Mouse (Mus musculus) hindbrain, postnatal 0 days (tissue): ENCODE measurements around the gene Actr5. TPM values are rescaled to one million over a fixed set of nuclear protein-coding genes. Genes with fewer than 3 reads are reported as not detected.
A peak's percentile ranks its signal among the peaks of the same experiment; 100 is the strongest.

Experiments used
- ATAC-seq: fragments of 200-750 bp; cut with Nextera tagmentation; 2 replicates; pipeline ENCODE4 v1.8.0; 2017; ENCODE audit warnings: mild to moderate bottlenecking, moderate TSS enrichment, moderate library complexity
- DNase-seq: peaks from one replicate; pipeline ENCODE4 v3.0.0-alpha.2; 2015; ENCODE audit warnings: low spot score
- H3K27ac ChIP-seq: fragments of 300-500 bp; sonication (generic); 2 replicates; pipeline ENCODE4 v1.5.1; 2014; ENCODE audit warnings: mild to moderate bottlenecking
- H3K27me3 ChIP-seq: fragments of 300-500 bp; sonication (generic); 2 replicates; pipeline ENCODE4 v1.6.1; 2014; ENCODE audit warnings: low read length, mixed read lengths; ENCODE audit not compliant: insufficient read depth
- H3K36me3 ChIP-seq: fragments of 300-500 bp; sonication (generic); 2 replicates; pipeline ENCODE4 v1.6.1; 2014; ENCODE audit warnings: low read length, mixed read lengths; ENCODE audit not compliant: insufficient read depth
- H3K4me1 ChIP-seq: fragments of 300-500 bp; sonication (generic); 2 replicates; pipeline ENCODE4 v1.6.1; 2014; ENCODE audit warnings: antibody characterized with exemption, low read length, mixed read lengths; ENCODE audit not compliant: insufficient read depth
- H3K4me2 ChIP-seq: fragments of 300-500 bp; sonication (generic); 2 replicates; pipeline ENCODE4 v1.6.1; 2014; ENCODE audit warnings: low read depth, mild to moderate bottlenecking, low read length, moderate library complexity, mixed read lengths
- H3K4me3 ChIP-seq: fragments of 300-500 bp; sonication (generic); 2 replicates; pipeline ENCODE4 v1.5.1; 2014; ENCODE audit warnings: low read length
- H3K9ac ChIP-seq: fragments of 300-500 bp; sonication (generic); replicated peaks from 2 replicates; pipeline ENCODE4 v1.6.1; 2014; ENCODE audit warnings: mild to moderate bottlenecking, low read length, moderate library complexity, mixed read lengths
- H3K9me3 ChIP-seq: fragments of 300-500 bp; sonication (generic); 2 replicates; pipeline ENCODE4 v1.6.1; 2016; ENCODE audit warnings: low read length, mixed read lengths
- CTCF ChIP-seq: IDR thresholded peaks from 2 replicates; pipeline ENCODE4 v1.5.1; 2016; ENCODE audit warnings: antibody characterized with exemption, control low read depth, low read depth
- WGBS: fragments of 180-500 bp; shearing (Covaris S2); extraction: QIAGEN DNeasy Blood & Tissue Kit; methylation state at CpG from one replicate; pipeline ENCODE4 v1.1.7; 2014; 5-methylcytosine and 5-hydroxymethylcytosine counted together
- microRNA counts: library from miRNA; unstranded; fragments of <30 nt; microRNA quantifications from one replicate; lab custom pipeline; 2015
- microRNA-seq, 2 experiments: library from miRNA; unstranded; fragments of <30 nt; microRNA quantifications; one replicate each; pipeline ENCODE4; 2016
- polyA plus RNA-seq: library from polyadenylated mRNA; unstranded; fragments of >200 nt; fragmentation: Nextera tagmentation; extraction: Ambion mirVana; gene quantifications from 2 replicates; pipeline ENCODE4 v1.2.1, GENCODE M21; 2015
- total RNA-seq: library from RNA; depleted of rRNA; stranded (reverse); fragments of >200 nt; gene quantifications from 2 replicates; pipeline ENCODE4 v1.2.3, GENCODE M21; 2014; rRNA removed

Actr5 gene
- total and polyA plus RNA-seq, 2 experiments from 2014 or later, result 8.0 to 25.4 TPM

DNA sequence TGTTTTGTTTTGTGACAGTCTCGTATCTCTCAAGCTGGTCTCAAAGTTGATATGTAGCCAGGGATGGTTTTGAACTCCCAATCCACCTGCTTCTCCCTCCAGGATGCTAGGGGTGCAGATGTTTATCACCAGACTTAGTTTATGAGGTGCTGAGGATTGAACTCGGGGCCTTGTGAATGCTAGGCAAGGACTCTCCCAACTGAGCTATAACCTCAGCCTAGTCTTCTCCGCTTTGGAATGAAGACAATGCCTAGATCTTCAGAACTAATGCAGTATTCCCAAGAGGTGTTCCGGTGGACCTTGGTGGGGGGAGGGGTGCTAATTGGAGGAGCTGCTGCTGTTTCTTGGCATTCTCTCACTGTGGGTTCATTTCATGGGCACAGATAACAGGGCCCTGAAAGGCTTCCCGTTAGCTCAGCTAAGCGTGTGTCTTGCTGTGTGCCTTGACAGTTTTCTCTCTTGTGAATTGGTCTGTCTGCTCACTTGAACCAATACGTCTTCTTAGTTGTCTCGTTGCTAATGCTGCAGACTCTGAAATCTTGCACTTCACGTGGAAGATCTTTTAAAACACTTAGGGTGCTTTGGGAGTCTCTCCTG lies 59.7 kb downstream of the Actr5 start:
- no peak overlapping the region for H3K27ac ChIP-seq
- H3K36me3 ChIP-seq, result no peaks in the 10 kb centered on the region
- peaks cover 17% of the 10 kb centered on the region for H3K4me1 ChIP-seq
- H3K4me2 ChIP-seq, result no peak overlapping the region
- H3K9ac ChIP-seq, result no peak overlapping the region
- TF ChIP-seq CTCF, result no peak
- no peak overlapping the region for H3K4me3 ChIP-seq
- DNase-seq (no peak), ATAC-seq (no peak)
- 40% methylated on average over 9 of the region's 9 CpGs for WGBS
- H3K9me3 ChIP-seq, result no peaks in the 10 kb centered on the region
- no peaks in the 10 kb centered on the region for H3K27me3 ChIP-seq

DNA sequence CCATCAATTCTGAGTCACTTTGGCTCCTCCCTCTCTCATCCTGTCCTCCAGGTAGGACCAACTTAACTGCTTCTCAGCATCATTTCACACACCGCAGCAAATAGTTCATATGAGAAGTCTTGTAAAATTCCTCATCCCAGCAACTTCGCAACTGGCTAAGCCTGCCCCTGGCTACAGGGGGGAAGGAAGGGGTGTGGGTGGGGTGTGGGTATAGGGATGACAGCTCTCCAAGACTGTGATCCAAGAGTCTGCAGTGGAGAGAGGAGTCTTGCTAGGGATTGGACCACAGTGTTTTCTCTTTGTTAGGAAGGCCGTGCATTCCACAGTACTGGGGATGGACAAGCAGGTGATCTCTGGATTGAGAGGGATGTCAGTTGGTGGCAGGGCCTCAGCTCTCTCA lies 60.2 kb downstream of the Actr5 start:
- no peak overlapping the region for H3K27ac ChIP-seq
- no peak overlapping the region for H3K4me2 ChIP-seq
- TF ChIP-seq CTCF, result no peak
- H3K36me3 ChIP-seq, result no peaks in the 10 kb centered on the region
- ATAC-seq (no peak), DNase-seq (no peak)
- no peak overlapping the region for H3K9ac ChIP-seq
- WGBS, result 75% methylated on average over 3 of the region's 3 CpGs
- no peak overlapping the region for H3K4me3 ChIP-seq
- peaks cover 17% of the 10 kb centered on the region for H3K4me1 ChIP-seq
- no peaks in the 10 kb centered on the region for H3K9me3 ChIP-seq
- H3K27me3 ChIP-seq, result no peaks in the 10 kb centered on the region

DNA sequence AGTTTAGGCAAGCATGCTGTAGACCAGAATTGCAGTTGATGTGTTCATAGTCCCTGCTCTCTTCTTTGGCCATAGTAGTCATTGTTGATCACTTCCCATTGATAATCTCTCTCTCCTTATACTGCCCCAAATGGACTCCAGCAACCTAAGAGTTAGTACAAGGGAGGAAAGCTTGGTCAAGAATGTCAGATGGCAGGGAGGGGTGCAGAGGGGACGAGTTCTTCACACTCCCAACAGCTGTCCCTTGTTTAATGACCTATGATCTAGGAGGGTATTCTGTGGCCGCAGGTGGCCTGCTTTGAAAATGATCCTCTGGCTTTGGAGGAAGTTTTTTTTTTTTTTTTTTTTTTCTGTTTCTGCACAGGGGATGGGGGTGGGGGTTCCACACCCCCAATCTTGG lies 61.7 kb downstream of the Actr5 start:
- Histone ChIP-seq H3K4me1 (peaks cover 17% of the 10 kb centered on the region), H3K9ac (no peak overlapping the region), H3K4me3 (no peak overlapping the region), H3K4me2 (no peak overlapping the region), H3K27me3 (no peaks in the 10 kb centered on the region), H3K27ac (no peak overlapping the region), H3K36me3 (no peaks in the 10 kb centered on the region), H3K9me3 (no peaks in the 10 kb centered on the region)
- DNase-seq (no peak), ATAC-seq (no peak)
- WGBS, result 63% methylated on average over 2 of the region's 2 CpGs
- no peak for TF ChIP-seq CTCF

DNA sequence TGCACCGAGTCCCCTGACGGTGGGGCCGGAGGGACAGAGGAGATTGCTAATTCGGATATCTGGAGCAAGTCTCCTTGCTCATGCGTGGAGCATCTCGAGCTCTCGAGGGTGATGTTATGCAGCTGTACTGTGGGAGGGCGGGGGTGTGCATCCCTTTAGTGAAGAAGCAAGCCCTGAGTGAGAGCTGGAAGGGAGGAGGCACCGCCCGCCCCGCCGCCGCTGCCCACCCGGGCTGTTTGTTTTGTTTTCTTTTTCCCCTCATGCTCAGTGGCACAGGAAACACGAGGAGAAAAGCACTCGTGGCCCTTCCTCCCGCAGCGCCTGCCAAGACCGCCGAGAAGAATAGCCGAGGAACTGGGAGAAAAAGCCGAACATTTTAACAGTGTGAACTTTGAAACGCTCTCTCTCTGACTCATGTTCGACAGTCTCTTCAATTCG lies 63.1 kb downstream of the Actr5 start:
- H3K4me3 ChIP-seq, result no peak overlapping the region
- H3K9ac ChIP-seq, result no peak overlapping the region
- no peaks in the 10 kb centered on the region for H3K36me3 ChIP-seq
- H3K27me3 ChIP-seq, result no peaks in the 10 kb centered on the region
- peak overlapping the region; percentile 24; the same call in 1 of the 2 replicates for H3K4me2 ChIP-seq
- H3K27ac ChIP-seq, result 0 out of 2 replicates have a peak overlapping the region, but pooled peaks have one; percentile 16
- DNase-seq (peak; percentile 31), ATAC-seq (no peak)
- no peaks in the 10 kb centered on the region for H3K9me3 ChIP-seq
- H3K4me1 ChIP-seq, result peaks cover 13% of the 10 kb centered on the region
- TF ChIP-seq CTCF, result no peak
- WGBS, result 29% methylated on average over 25 of the region's 25 CpGs

MicroRNAs within 50 kb of the gene (microRNA counts, 519-probe panel; counts per million panel counts)
- not detected for microRNA mmu-miR-3474 (lab: Ali Mortazavi, UCI)

Small RNA genes lying within 50 kb of the gene (microRNA-seq; reads per million reads assigned to microRNA genes)
- gene Mir3474, result 0.72 to 1.9 reads per million in 2 experiments

Other genes starting within 250 kb of the Actr5 start
- gene Snhg11, start 249.2 kb upstream of the Actr5 start, total RNA-seq, result 134 and 169 TPM in 2 replicates
- 521 and 663 TPM in 2 replicates for gene Snhg11, start 249.2 kb upstream of the Actr5 start, polyA plus RNA-seq
- gene Ralgapb, start 215.0 kb upstream of the Actr5 start, total RNA-seq, result 44.9 and 66.1 TPM in 2 replicates
- 16.3 and 17.8 TPM in 2 replicates for gene Ralgapb, start 215.0 kb upstream of the Actr5 start, polyA plus RNA-seq
- gene Adig, start 122.3 kb upstream of the Actr5 start, total RNA-seq, result not detected in 2 replicates
- gene Adig, start 122.3 kb upstream of the Actr5 start, polyA plus RNA-seq, result not detected in 2 replicates
- 1.4 and 2.4 TPM in 2 replicates for gene Arhgap40, start 112.1 kb upstream of the Actr5 start, total RNA-seq
- 0.64 and 1.0 TPM in 2 replicates for gene Arhgap40, start 112.1 kb upstream of the Actr5 start, polyA plus RNA-seq
- 70.4 and 79.8 TPM in 2 replicates for gene Slc32a1, start 14.1 kb upstream of the Actr5 start, total RNA-seq
- gene Slc32a1, start 14.1 kb upstream of the Actr5 start, polyA plus RNA-seq, result 16.5 and 16.7 TPM in 2 replicates
- 25.9 and 32.4 TPM in 2 replicates for gene Ppp1r16b, start 40.5 kb downstream of the Actr5 start, total RNA-seq
- gene Ppp1r16b, start 40.5 kb downstream of the Actr5 start, polyA plus RNA-seq, result 29.7 and 30.3 TPM in 2 replicates
- gene Fam83d, start 143.2 kb downstream of the Actr5 start, total RNA-seq, result 12.0 and 18.8 TPM in 2 replicates
- gene Fam83d, start 143.2 kb downstream of the Actr5 start, polyA plus RNA-seq, result 6.7 and 9.2 TPM in 2 replicates
- 23.8 and 30.7 TPM in 2 replicates for gene Dhx35, start 169.9 kb downstream of the Actr5 start, total RNA-seq
- 10.0 and 10.8 TPM in 2 replicates for gene Dhx35, start 169.9 kb downstream of the Actr5 start, polyA plus RNA-seq